Mouse (Mus musculus) C3H10T1/2 (cell line): ENCODE data around the gene Cbr2. TPM values are rescaled to one million over a fixed set of nuclear protein-coding genes. Genes with fewer than 3 reads are reported as not detected.

Experiments
- polyA plus RNA-seq, 2 experiments: library from polyadenylated mRNA; unstranded; fragments of >200 nt; fragmentation: generic; extraction: Trizol; gene quantifications; one replicate each; pipeline ENCODE4 v1.2.1; 2012; ENCODE audit warnings: missing spikeins in 2 of 2

The Cbr2 gene
- polyA plus RNA-seq = 1,000 to 10,000 TPM in 1 of 2 experiments, 100 to 1,000 TPM in 1; 150 to 1,096 TPM

GRCm38 (mm10) chr11:120731858-120732680 is at the start of gene Cbr2:
Gene Cbr2, minus strand, starts transcription at chr11:120732114.

GRCm38 (mm10) chr11:120762672-120763041 is 30.7 kb upstream of the Cbr2 start, which contains the start of gene Hmga1b:
Gene Hmga1b, plus strand, starts transcription at chr11:120762794.

GRCm38 (mm10) chr11:120727169-120727527 is 4.8 kb downstream of the Cbr2 start, which contains the start of gene Dcxr:
Gene Dcxr, minus strand, starts transcription at chr11:120727281.

GRCm38 (mm10) chr11:120721124-120722066 is 10.5 kb downstream of the Cbr2 start, which contains the start of gene Rac3:
Gene Rac3, plus strand, starts transcription at chr11:120721470.

GRCm38 (mm10) chr11:120713580-120714518 is 18.1 kb downstream of the Cbr2 start, which contains the start of the genes Cenpx and Lrrc45:
Gene Cenpx, minus strand, starts transcription at chr11:120713738.
Gene Lrrc45, plus strand, starts transcription at chr11:120713925.

Other genes with a start within 250 kb of the Cbr2 start
- 100 to 1,000 TPM; 146 to 509 TPM for gene Mrpl12, start 247.5 kb downstream of the Cbr2 start, polyA plus RNA-seq
- 100 to 1,000 TPM; 118 to 126 TPM for gene Slc25a10, start 240.3 kb downstream of the Cbr2 start, polyA plus RNA-seq
- under 1 TPM in 1 of 2 experiments, not detected in 1; 0.08 TPM for gene Gcgr, start 201.4 kb downstream of the Cbr2 start, polyA plus RNA-seq
- 100 to 1,000 TPM; 245 to 382 TPM for gene Mcrip1, start 182.4 kb downstream of the Cbr2 start, polyA plus RNA-seq
- gene Ppp1r27, start 181.0 kb downstream of the Cbr2 start, polyA plus RNA-seq = under 1 TPM; 0.25 to 0.63 TPM
- 1,000 to 10,000 TPM in 1 of 2 experiments, 100 to 1,000 TPM in 1; 703 to 1,073 TPM for gene P4hb, start 158.9 kb downstream of the Cbr2 start, polyA plus RNA-seq
- gene Arhgdia, start 150.5 kb downstream of the Cbr2 start, polyA plus RNA-seq = 1,000 to 10,000 TPM; 1,146 to 2,128 TPM
- gene Alyref, start 133.7 kb downstream of the Cbr2 start, polyA plus RNA-seq = 100 to 1,000 TPM; 130 to 156 TPM
- gene Anapc11, start 133.7 kb downstream of the Cbr2 start, polyA plus RNA-seq = 100 to 1,000 TPM; 274 to 500 TPM
- 1 to 10 TPM in 1 of 2 experiments, under 1 TPM in 1; 0.29 to 1.2 TPM for gene Npb, start 123.6 kb downstream of the Cbr2 start, polyA plus RNA-seq
- gene Pcyt2, start 114.2 kb downstream of the Cbr2 start, polyA plus RNA-seq = 10 to 100 TPM; 34.5 to 72.4 TPM
- gene Sirt7, start 106.9 kb downstream of the Cbr2 start, polyA plus RNA-seq = 10 to 100 TPM; 18.6 to 29.5 TPM
- 10 to 100 TPM; 11.2 to 27.5 TPM for gene Mafg, start 98.5 kb downstream of the Cbr2 start, polyA plus RNA-seq
- gene Pycr1, start 88.3 kb downstream of the Cbr2 start, polyA plus RNA-seq = 10 to 100 TPM; 15.8 to 35.0 TPM
- gene Myadml2, start 84.0 kb downstream of the Cbr2 start, polyA plus RNA-seq = not detected
- gene Notum, start 70.9 kb downstream of the Cbr2 start, polyA plus RNA-seq = 1 to 10 TPM; 5.1 to 6.4 TPM
- 100 to 1,000 TPM; 116 to 219 TPM for gene Aspscr1, start 59.1 kb downstream of the Cbr2 start, polyA plus RNA-seq
- 100 to 1,000 TPM in 1 of 2 experiments, 10 to 100 TPM in 1; 82.4 to 151 TPM for gene Cenpx, start 18.4 kb downstream of the Cbr2 start, polyA plus RNA-seq
- 10 to 100 TPM; 13.4 to 31.9 TPM for gene Lrrc45, start 18.2 kb downstream of the Cbr2 start, polyA plus RNA-seq
- gene Rac3, start 10.6 kb downstream of the Cbr2 start, polyA plus RNA-seq = 10 to 100 TPM in 1 of 2 experiments, under 1 TPM in 1; 0.85 to 12.5 TPM
- 100 to 1,000 TPM; 170 to 223 TPM for gene Dcxr, start 4.8 kb downstream of the Cbr2 start, polyA plus RNA-seq
- 1,000 to 10,000 TPM in 1 of 2 experiments, 10 to 100 TPM in 1; 83.4 to 2,207 TPM for gene Hmga1b, start 30.7 kb upstream of the Cbr2 start, polyA plus RNA-seq
- 10 to 100 TPM; 36.7 to 58.4 TPM for gene Rfng, start 52.1 kb upstream of the Cbr2 start, polyA plus RNA-seq
- 100 to 1,000 TPM; 221 to 278 TPM for gene Gps1, start 52.2 kb upstream of the Cbr2 start, polyA plus RNA-seq
- 10 to 100 TPM; 56.8 to 85.8 TPM for gene Dus1l, start 64.3 kb upstream of the Cbr2 start, polyA plus RNA-seq
- 100 to 1,000 TPM; 217 to 230 TPM for gene Fasn, start 92.4 kb upstream of the Cbr2 start, polyA plus RNA-seq
- gene Ccdc57, start 200.8 kb upstream of the Cbr2 start, polyA plus RNA-seq = 1 to 10 TPM; 1.1 to 5.6 TPM
- gene Slc16a3, start 216.4 kb upstream of the Cbr2 start, polyA plus RNA-seq = 1 to 10 TPM in 1 of 2 experiments, under 1 TPM in 1; 0.98 to 1.5 TPM